Mouse (Mus musculus) midbrain, embryonic 13.5 days (tissue): ENCODE measurements around the gene Ell2. TPM values are rescaled to one million over a fixed set of nuclear protein-coding genes. Genes with fewer than 3 reads are reported as not detected.
"Not testable (repeated sequence)": the region's sequence is repeated elsewhere in the genome, so short reads cannot be mapped to it uniquely, and the experiment has no call there.

Experiments
- ATAC-seq: fragments of 200-750 bp; cut with Nextera tagmentation; 2 replicates; pipeline ENCODE4 v1.8.0; 2017; ENCODE audit warnings: mild to moderate bottlenecking, moderate TSS enrichment, moderate library complexity
- H3K27ac ChIP-seq: fragments of 300-500 bp; sonication (generic); 2 replicates; pipeline ENCODE4 v1.5.1; 2015; ENCODE audit warnings: inconsistent platforms, mild to moderate bottlenecking, moderate library complexity
- H3K27me3 ChIP-seq: fragments of 300-500 bp; sonication (generic); 2 replicates; pipeline ENCODE4 v1.6.1; 2015; ENCODE audit warnings: mild to moderate bottlenecking, inconsistent platforms
- H3K36me3 ChIP-seq: fragments of 300-500 bp; sonication (generic); 2 replicates; pipeline ENCODE4 v1.6.1; 2015; ENCODE audit warnings: mild to moderate bottlenecking, inconsistent platforms
- H3K4me1 ChIP-seq: fragments of 300-500 bp; sonication (generic); replicated peaks from 2 replicates; pipeline ENCODE4 v1.6.1; 2015; ENCODE audit warnings: inconsistent platforms
- H3K4me2 ChIP-seq: fragments of 300-500 bp; sonication (generic); replicated peaks from 2 replicates; pipeline ENCODE4 v1.6.1; 2015; ENCODE audit warnings: moderate library complexity, mild to moderate bottlenecking, inconsistent platforms
- H3K4me3 ChIP-seq: fragments of 300-500 bp; sonication (generic); replicated peaks from 2 replicates; pipeline ENCODE4 v1.5.1; 2015; ENCODE audit warnings: mild to moderate bottlenecking, inconsistent platforms
- H3K9ac ChIP-seq: fragments of 300-500 bp; sonication (generic); replicated peaks from 2 replicates; pipeline ENCODE4 v1.6.1; 2015; ENCODE audit warnings: mild to moderate bottlenecking, inconsistent platforms
- H3K9me3 ChIP-seq: fragments of 300-500 bp; sonication (generic); 2 replicates; pipeline ENCODE4 v1.6.1; 2016; ENCODE audit warnings: mild to moderate bottlenecking, inconsistent platforms
- WGBS: fragments of 180-500 bp; shearing (Covaris S2); methylation state at CpG from one replicate; pipeline ENCODE4 v1.1.7; 2015; 5-methylcytosine and 5-hydroxymethylcytosine counted together
- polyA plus RNA-seq: library from polyadenylated mRNA; unstranded; fragments of >200 nt; fragmentation: Nextera tagmentation; extraction: Ambion mirVana; gene quantifications from 2 replicates; pipeline ENCODE4 v1.2.1, GENCODE M21; 2015

Ell2 gene
- 2.5 and 2.8 TPM in 2 replicates for polyA plus RNA-seq

DNA sequence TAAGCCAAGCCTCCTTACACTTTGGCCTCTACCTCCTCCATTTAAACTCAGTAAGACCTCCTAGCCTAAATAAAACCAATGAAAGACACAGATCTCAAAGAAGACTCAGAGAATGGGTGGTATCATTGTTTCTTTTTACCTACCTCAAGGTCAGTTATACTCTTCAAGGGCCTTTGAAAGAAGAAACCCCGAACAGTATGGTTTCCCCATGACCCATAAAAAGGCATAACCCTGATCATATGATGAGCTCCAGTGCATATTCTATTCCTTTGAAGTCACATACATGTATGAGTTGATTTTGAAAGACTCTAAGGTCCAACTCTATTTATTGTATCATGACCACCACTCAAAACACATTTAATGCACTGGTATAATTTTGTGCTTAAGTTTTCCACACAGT is at the start of gene Ell2:
Gene Ell2 (plus strand): TSS at position 301 of the 400 bp plus-strand sequence.
- no peak for ATAC-seq
- peaks cover 17% of the 10 kb centered on the region for H3K27me3 ChIP-seq
- no peaks in the 10 kb centered on the region for H3K36me3 ChIP-seq
- peak within 1 kb of the TSS; percentile 73 for H3K9ac ChIP-seq
- H3K4me1 ChIP-seq: peaks cover 11% of the 10 kb centered on the region
- peak within 1 kb of the TSS; percentile 56 for H3K4me3 ChIP-seq
- H3K27ac ChIP-seq: no peak within 1 kb of the TSS
- peak within 1 kb of the TSS; percentile 79 for H3K4me2 ChIP-seq
- no peaks in the 10 kb centered on the region for H3K9me3 ChIP-seq
- 94% methylated on average over 1 of the region's 1 CpGs for WGBS

DNA sequence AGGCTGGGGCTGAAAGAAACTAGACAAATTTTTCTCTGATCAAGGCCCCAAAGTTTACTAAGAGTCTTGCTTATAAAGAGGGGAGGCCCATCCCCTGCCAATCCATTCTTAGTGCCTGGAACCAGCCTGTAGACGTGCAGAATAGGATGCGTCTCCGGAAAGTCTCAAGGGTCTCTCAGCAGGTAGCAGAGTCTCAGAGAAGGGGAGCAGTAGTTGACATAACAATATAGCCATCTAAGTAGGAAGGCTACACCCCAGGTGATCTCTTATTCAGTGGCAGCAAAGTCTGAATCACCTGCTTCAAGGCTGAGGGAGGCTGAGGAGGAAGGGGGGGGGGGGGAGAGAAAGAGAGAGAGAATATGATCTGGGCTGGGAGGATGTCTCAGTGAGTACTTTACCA is 21.1 kb upstream of the Ell2 start:
- no peak overlapping the region for H3K4me3 ChIP-seq
- H3K4me1 ChIP-seq: no peaks in the 10 kb centered on the region
- no peak overlapping the region for H3K4me2 ChIP-seq
- no peaks in the 10 kb centered on the region for H3K27me3 ChIP-seq
- ATAC-seq: no peak
- no peaks in the 10 kb centered on the region for H3K36me3 ChIP-seq
- no peaks in the 10 kb centered on the region for H3K9me3 ChIP-seq
- 32% methylated on average over 3 of the region's 3 CpGs for WGBS
- no peak overlapping the region for H3K27ac ChIP-seq
- no peak overlapping the region for H3K9ac ChIP-seq

DNA sequence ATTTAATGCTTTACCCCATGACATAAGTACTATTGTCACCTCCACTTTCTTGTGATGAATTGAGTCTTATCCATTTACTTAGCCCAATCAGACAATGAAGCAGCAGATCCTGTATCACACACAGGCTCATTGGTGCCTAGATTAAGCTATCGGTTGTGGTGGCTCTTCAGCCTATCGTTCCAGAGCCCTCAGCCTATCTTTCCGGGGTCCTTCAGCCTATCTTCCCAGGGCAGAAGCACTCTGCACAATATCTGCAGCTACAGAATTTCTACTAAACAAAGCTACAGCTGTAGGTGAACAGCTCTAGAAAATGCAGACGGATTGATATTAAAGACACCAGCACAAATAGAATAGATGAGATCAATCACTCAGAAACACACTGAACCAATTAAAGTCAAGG is 19.6 kb upstream of the Ell2 start:
- H3K9ac ChIP-seq: no peak overlapping the region
- H3K4me2 ChIP-seq: no peak overlapping the region
- H3K36me3 ChIP-seq: no peaks in the 10 kb centered on the region
- H3K27ac ChIP-seq: no peak overlapping the region
- no peaks in the 10 kb centered on the region for H3K27me3 ChIP-seq
- no peaks in the 10 kb centered on the region for H3K9me3 ChIP-seq
- H3K4me3 ChIP-seq: no peak overlapping the region
- H3K4me1 ChIP-seq: no peaks in the 10 kb centered on the region
- WGBS: 89% methylated on average over 4 of the region's 4 CpGs
- ATAC-seq: no peak

DNA sequence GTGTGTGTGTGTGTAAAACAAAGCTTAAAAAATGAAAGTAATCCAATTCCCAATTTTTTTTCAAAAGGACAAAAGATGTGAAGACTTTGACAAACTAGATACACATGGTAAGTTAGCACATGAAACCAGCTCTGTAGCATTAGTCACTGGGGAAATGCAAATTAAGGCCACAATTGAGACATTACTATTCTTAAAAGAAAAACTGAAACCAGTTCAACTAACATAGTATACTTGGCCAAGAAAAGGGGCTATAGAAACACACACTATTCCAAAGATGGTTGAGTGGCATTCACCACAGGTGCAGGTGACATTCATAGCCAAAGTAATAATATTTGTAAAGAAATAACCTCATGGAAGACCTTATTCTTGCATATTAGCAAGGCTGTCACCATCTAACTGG is 14.9 kb upstream of the Ell2 start:
- Histone ChIP-seq H3K4me2 (no peak overlapping the region), H3K27me3 (no peaks in the 10 kb centered on the region), H3K4me1 (no peaks in the 10 kb centered on the region), H3K27ac (no peak overlapping the region), H3K9ac (no peak overlapping the region), H3K36me3 (no peaks in the 10 kb centered on the region), H3K4me3 (no peak overlapping the region), H3K9me3 (no peaks in the 10 kb centered on the region)
- ATAC-seq: no peak

DNA sequence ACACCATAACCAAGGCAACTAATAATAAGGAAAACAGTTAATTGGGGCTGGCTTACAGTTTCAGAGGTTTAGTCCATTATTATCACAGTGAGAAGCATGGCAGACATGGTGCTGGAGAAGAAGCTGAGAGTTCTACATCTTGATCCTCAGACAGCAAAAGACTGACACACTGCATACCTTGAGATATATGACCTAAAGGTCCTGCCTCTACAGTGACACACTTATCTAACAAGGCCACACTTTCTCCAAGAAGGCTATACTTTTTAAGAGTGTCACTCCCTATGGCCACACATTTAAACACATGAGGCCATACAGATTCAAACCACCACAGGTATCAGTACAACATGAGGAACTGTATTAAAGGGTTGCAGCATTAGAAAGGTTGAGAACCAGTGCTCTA is 13.5 kb upstream of the Ell2 start:
- H3K4me3 ChIP-seq: no peak overlapping the region
- ATAC-seq: no peak
- H3K27ac ChIP-seq: no peak overlapping the region

DNA sequence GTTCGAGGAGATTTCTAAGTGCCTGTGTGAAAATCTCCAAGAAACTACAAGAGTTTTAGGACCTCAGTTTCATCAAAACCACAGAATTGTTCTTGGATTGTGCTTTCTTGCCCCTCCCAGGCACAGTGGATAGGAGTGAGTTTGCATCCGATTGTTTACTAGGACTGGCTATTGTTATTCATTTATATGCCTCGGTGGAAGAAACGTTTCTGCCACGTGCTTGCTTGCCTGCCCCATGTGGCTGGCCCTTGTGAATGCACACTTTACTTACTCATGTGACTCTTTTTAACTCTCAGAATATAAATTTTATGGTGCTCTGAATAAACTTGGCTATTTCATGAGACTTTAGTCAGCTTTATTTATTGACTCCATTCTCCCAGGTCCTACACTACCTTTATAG is 3.7 kb upstream of the Ell2 start:
- Histone ChIP-seq H3K36me3 (no peaks in the 10 kb centered on the region), H3K27ac (no peak overlapping the region), H3K9ac (no peak overlapping the region), H3K9me3 (no peaks in the 10 kb centered on the region), H3K4me1 (no peaks in the 10 kb centered on the region), H3K4me2 (no peak overlapping the region), H3K4me3 (no peak overlapping the region), H3K27me3 (no peaks in the 10 kb centered on the region)
- no peak for ATAC-seq
- 47% methylated on average over 5 of the region's 5 CpGs for WGBS

More for the DNA sequence above, 13.5 kb upstream of the Ell2 start:
- no peaks in the 10 kb centered on the region for H3K4me1 ChIP-seq
- H3K36me3 ChIP-seq: no peaks in the 10 kb centered on the region
- no peaks in the 10 kb centered on the region for H3K9me3 ChIP-seq
- H3K27me3 ChIP-seq: no peaks in the 10 kb centered on the region
- no peak overlapping the region for H3K4me2 ChIP-seq
- no peak overlapping the region for H3K9ac ChIP-seq

DNA sequence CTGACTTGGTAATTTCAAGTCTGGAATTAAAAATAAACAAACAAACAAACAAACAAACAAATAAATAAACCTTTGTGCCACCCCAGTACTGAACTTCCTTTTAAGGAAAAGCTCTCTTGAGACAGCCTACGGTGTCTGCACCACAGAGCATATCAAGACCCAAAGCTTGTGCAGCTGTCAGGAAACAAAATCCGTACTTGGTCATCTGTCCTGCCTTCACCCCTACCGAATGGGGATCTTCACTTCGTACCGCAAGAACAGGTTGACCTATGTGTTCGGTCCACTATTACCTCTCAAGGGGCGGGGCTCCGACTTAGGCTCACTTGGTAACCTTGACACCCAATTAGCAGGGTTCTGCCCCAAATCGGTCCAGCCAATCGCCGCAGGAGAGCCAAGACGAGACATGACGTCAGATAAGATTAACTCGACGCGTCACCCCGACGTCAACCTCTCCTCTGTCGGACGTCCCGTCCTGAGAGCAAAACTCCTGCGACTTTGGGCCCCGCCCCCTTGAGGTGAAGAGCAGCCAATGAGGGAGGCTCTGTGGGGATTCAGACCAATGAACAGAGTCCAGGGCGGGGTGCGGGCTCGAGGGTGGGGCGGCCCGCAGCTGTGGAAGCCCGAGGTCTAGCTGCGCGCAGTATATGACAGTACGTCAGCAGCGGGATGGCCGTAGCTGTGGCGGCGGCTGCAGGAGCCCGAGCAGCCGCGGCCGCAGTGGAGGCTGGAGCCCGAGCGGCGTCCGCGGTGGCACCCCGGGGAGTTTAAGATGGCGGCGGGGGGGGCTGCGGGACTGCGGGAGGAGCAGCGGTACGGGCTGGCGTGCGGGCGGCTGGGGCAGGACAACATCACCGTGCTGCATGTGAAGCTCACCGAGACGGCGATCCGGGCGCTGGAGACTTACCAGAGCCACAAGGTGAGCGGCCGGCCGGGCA is 592 bp downstream of the Ell2 start:
- ATAC-seq: peak; percentile 100
- Histone ChIP-seq H3K27ac (no peak overlapping the region), H3K4me1 (peaks cover 11% of the 10 kb centered on the region), H3K9ac (peak overlapping the region; percentile 73), H3K27me3 (peaks cover 17% of the 10 kb centered on the region), H3K4me2 (peak overlapping the region; percentile 79), H3K9me3 (no peaks in the 10 kb centered on the region), H3K4me3 (peak overlapping the region; percentile 56), H3K36me3 (no peaks in the 10 kb centered on the region)
- 8% methylated on average over 64 of the region's 64 CpGs for WGBS

DNA sequence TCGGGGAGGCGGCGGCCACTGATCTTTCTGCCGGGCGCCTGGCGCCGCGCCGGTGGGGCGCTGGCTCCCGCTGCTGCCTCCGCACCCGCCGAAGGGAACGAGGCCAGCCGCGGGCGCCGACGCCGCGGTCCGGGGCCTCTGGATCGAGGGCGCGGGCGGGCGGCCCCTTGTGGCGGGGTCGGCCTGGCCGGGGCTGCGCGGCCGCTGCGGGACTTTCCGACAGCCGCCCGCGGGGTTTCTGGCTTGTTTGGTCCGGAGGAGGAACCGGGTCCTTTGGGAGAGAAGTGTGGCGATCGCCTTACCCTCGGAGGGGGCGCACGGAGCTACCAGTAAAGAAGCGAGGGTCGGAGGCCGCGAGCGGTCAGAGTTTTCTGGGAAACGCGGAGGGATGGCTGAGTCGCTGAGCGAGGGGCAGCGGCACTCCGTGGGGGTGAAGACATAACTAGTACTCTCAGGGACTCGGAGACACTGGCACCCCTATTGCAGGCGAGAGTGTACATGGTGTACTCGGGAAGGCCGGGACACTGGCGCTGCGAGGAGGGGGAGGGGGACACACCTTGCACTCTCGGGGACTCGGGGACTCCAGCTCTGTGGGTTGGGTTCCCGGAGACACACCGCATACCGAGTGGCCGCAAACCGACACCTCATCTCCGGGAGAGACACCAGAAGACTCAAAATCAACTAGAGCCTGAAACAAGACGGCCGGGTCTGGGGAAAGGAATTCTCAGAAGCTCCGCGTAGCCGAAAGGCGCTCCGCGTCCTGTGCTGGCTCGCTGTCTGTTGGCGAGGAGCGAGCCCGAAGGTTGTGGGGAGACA is 1.5 kb downstream of the Ell2 start:
- H3K27me3 ChIP-seq: peaks cover 17% of the 10 kb centered on the region

DNA sequence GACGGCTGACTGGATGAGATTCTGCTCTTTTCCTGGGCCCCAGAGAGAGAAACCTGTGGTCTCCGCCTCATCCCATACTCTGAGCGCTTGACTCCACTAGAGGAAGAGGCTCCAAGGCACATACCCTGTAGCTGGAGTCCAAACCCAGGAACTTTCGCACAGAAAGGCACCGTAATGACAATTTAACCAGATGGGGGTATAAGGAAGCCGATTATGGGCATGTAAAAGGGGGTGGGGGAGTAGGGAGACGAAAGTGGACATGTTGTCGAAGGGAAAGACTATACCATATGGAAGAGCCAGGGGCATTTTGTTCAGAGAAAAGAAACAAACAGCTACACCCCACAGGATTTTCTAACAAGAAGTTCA is 2.1 kb downstream of the Ell2 start:
- peaks cover 11% of the 10 kb centered on the region for H3K4me1 ChIP-seq
- no peaks in the 10 kb centered on the region for H3K9me3 ChIP-seq
- peaks cover 17% of the 10 kb centered on the region for H3K27me3 ChIP-seq
- peak overlapping the region; percentile 56 for H3K4me3 ChIP-seq
- 6% methylated on average over 8 of the region's 8 CpGs for WGBS
- H3K4me2 ChIP-seq: peak overlapping the region; percentile 79
- ATAC-seq: no peak
- H3K36me3 ChIP-seq: no peaks in the 10 kb centered on the region
- no peak overlapping the region for H3K27ac ChIP-seq
- peak overlapping the region; percentile 73 for H3K9ac ChIP-seq

More for the DNA sequence above, 1.5 kb downstream of the Ell2 start:
- no peaks in the 10 kb centered on the region for H3K36me3 ChIP-seq
- ATAC-seq: peak; percentile 78
- H3K4me1 ChIP-seq: peaks cover 11% of the 10 kb centered on the region
- H3K27ac ChIP-seq: no peak overlapping the region
- no peaks in the 10 kb centered on the region for H3K9me3 ChIP-seq
- H3K4me3 ChIP-seq: peak overlapping the region; percentile 56
- under 1% methylated on average over 75 of the region's 83 CpGs for WGBS
- peak overlapping the region; percentile 73 for H3K9ac ChIP-seq
- peak overlapping the region; percentile 79 for H3K4me2 ChIP-seq

DNA sequence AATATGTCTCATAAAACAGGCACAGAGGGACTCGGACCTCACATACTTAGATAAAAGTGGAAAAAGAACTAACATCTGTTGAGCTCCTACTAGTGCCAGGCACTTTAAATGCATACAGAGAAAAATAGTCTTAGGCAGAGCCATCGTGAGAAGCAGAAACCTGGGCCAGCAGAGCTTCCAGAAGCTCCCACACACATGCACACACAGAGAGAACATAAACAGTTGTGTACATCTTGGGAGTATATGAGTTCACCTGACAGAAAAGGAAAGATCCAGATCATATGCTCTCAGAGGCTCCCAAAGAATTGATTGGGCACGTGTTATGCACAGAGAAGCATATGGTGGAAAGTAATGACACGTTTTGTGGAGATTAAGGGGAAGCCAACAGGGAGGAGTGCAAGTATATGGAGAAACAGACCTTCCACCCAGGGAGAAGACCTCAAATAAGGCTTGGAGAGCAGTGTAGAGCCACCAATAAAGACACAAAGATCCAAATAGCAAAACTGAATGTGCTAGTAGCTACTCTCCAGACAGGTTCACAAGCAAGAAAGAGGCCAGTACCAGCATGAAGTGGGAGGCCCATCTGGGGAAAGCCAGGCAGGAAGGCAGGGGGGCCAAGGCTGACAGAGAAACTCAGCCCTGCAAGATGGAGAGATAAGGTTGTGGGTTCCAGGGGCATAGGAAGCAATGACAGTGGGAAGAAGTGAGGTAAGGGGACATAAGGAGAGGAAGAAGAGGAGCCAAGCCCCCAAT is 2.6 kb downstream of the Ell2 start:
- H3K9me3 ChIP-seq: no peaks in the 10 kb centered on the region
- H3K36me3 ChIP-seq: no peaks in the 10 kb centered on the region
- peak overlapping the region; percentile 56; the same call in 1 of the 2 replicates for H3K4me3 ChIP-seq
- peaks cover 11% of the 10 kb centered on the region for H3K4me1 ChIP-seq
- H3K27ac ChIP-seq: no peak overlapping the region
- no peak overlapping the region for H3K9ac ChIP-seq
- H3K27me3 ChIP-seq: peaks cover 17% of the 10 kb centered on the region
- 47% methylated on average over 4 of the region's 4 CpGs for WGBS
- ATAC-seq: no peak
- peak overlapping the region; percentile 79 for H3K4me2 ChIP-seq

DNA sequence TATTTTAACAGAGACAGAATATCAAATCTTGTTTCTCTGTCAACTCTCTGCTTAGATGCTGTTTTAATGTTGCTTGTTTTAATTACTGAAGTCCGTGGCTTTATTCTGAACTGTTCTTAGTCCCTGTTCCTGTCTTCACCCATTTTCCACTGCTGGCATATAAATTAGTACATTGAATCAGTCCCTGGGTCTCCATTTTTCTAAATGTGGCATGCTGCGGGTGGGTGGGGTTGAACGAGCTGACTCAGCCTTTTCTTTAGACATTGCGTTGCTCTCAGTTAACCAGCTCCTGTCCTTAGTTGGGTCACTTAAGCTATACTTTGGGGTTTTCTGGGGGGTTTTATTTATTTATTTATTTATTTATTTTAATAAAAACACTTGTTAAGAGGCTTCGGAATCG is 3.6 kb downstream of the Ell2 start:
- Histone ChIP-seq H3K9me3 (no peaks in the 10 kb centered on the region), H3K36me3 (no peaks in the 10 kb centered on the region), H3K4me1 (peaks cover 11% of the 10 kb centered on the region), H3K4me3 (no peak overlapping the region), H3K9ac (no peak overlapping the region), H3K27me3 (peaks cover 17% of the 10 kb centered on the region), H3K4me2 (no peak overlapping the region), H3K27ac (no peak overlapping the region)
- ATAC-seq: no peak
- WGBS: 72% methylated on average over 6 of the region's 6 CpGs

DNA sequence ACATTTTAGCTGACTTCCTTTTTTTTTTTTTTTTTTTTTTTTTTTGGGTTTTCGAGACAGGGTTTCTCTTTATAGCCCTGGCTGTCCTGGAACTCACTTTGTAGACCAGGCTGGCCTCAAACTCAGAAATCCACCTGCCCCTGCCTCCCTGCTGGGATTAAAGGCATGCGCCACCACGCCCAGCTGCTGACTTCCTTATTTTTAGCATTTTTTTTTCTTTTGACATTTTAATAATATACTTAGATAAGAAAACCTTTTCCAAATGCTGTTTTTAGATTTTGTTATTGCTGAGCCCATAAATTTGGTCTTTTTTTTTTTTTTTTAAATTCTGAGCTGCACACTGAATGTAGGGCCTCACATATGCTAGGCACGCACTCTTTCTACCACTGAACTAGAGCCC is 5.0 kb downstream of the Ell2 start:
- WGBS: 92% methylated on average over 4 of the region's 4 CpGs
- Histone ChIP-seq H3K27me3 (peaks cover 17% of the 10 kb centered on the region), H3K4me1 (peaks cover 11% of the 10 kb centered on the region)
- not testable (repeated sequence) for H3K9ac ChIP-seq, H3K27ac ChIP-seq, ATAC-seq, H3K36me3 ChIP-seq, H3K4me3 ChIP-seq, H3K4me2 ChIP-seq, H3K9me3 ChIP-seq
